Mouse (Mus musculus) G1E (cell line): Measurements from ENCODE around the gene 1810013L24Rik. TPM values are rescaled to one million over a fixed set of nuclear protein-coding genes. Genes with fewer than 3 reads are reported as not detected.

Experiments used
- ATAC-seq: 2 replicates; pipeline ENCODE4 v1.8.0; 2016; ENCODE audit warnings: mild to moderate bottlenecking; ENCODE audit not compliant: insufficient number of reproducible peaks, poor library complexity, low FRiP score, severe bottlenecking; ENCODE audit errors: extremely low read depth
- DNase-seq: peaks from one replicate; pipeline ENCODE4 v3.0.0; 2012; ENCODE audit warnings: low spot score
- H3K27me3 ChIP-seq: 2 replicates; pipeline ENCODE4 v1.6.1; 2012; ENCODE audit warnings: mild to moderate bottlenecking, low read length, inconsistent platforms; ENCODE audit not compliant: insufficient read depth
- H3K36me3 ChIP-seq: replicated peaks from 2 replicates; pipeline ENCODE3; 2012; ENCODE audit warnings: mild to moderate bottlenecking, inconsistent platforms
- H3K4me1 ChIP-seq: 2 replicates; pipeline ENCODE4 v1.6.1; 2012; ENCODE audit warnings: low read depth, low read length, inconsistent platforms, mixed read lengths; ENCODE audit not compliant: insufficient read depth
- H3K4me3 ChIP-seq: 2 replicates; pipeline ENCODE4 v1.5.1; 2012; ENCODE audit warnings: low read depth, mild to moderate bottlenecking, inconsistent platforms, low read length, moderate library complexity, mixed read lengths
- H3K9me3 ChIP-seq: replicated peaks from 2 replicates; pipeline ENCODE4 v1.6.1; 2012; ENCODE audit warnings: inconsistent platforms
- CTCF ChIP-seq: IDR thresholded peaks from 2 replicates; pipeline ENCODE4 v1.5.1; 2012; ENCODE audit warnings: low read depth, low read length, inconsistent platforms, mixed read lengths
- GATA1 ChIP-seq: IDR thresholded peaks from 2 replicates; pipeline ENCODE4 v1.6.1; 2012; ENCODE audit warnings: borderline replicate concordance, low read length, inconsistent platforms, mixed read lengths
- GATA2 ChIP-seq: IDR thresholded peaks from 2 replicates; pipeline ENCODE4 v1.6.1; 2012; ENCODE audit warnings: low read depth, low read length, inconsistent platforms, borderline replicate concordance
- POLR2AphosphoS5 ChIP-seq: IDR thresholded peaks from 2 replicates; pipeline ENCODE4 v1.6.1; 2012; ENCODE audit warnings: low read depth, low read length, inconsistent platforms; ENCODE audit not compliant: insufficient replicate concordance
- TAL1 ChIP-seq: conservative IDR thresholded peaks from 2 replicates; pipeline ENCODE4 v1.6.1; 2012; ENCODE audit warnings: low read depth, low read length, inconsistent platforms, mixed read lengths
- polyA plus RNA-seq: library from polyadenylated mRNA; stranded (reverse); fragments of >175 nt; gene quantifications from 2 replicates; pipeline ENCODE4 v1.2.3, GENCODE M21; 2012
- total RNA-seq, 2 experiments: library from RNA; stranded (forward) in 1 of 2; stranded (reverse) in 1 of 2; fragments of 200-1000 nt in 1 of 2; fragments of >200 nt in 1 of 2; fragmentation: Nextera tagmentation in 1 of 2; gene quantifications; 2 replicates each; pipeline ENCODE4 v1.2.3; 2014 to 2017

The 1810013L24Rik gene
- total and polyA plus RNA-seq, 3 experiments = 17.7 to 92.2 (median 58.1) TPM

DNA sequence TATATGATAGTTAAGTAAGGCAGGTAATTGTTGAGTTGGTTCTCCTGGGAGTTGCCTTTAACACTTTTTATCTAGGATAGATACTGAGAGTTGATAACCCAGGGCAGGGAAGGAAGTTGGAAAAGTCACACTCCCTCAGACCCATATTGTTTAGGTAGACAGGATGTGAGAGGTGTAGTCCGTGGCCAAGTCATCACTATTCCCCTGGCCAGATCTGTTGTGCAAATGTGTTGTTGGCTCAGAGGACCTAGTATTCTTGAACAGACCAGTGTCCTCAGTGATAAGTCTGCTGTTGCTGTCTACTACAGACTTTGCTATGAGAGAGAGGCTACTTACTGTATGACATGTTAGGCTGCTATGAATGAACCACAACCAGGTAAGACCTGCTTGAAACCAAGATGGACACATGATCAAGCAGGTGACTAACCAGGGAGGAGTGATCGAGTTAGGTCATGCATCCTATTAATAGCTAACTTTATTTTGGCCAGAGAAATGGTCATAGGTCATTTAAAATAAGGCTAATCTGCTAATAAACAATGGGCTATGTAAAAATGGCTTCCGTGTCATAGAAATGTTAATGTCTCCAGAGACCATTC, 13.8 kb downstream of the 1810013L24Rik start:
- H3K36me3 ChIP-seq = peaks cover 71% of the 10 kb centered on the region
- H3K4me3 ChIP-seq = no peak overlapping the region
- TF ChIP-seq GATA1 = no peak
- TF ChIP-seq POLR2AphosphoS5 = no peak
- TF ChIP-seq GATA2 = no peak
- TF ChIP-seq CTCF = no peak
- TF ChIP-seq TAL1 = no peak
- peaks cover 24% of the 10 kb centered on the region for H3K4me1 ChIP-seq
- no peaks in the 10 kb centered on the region for H3K9me3 ChIP-seq
- no peak for ATAC-seq
- no peak for DNase-seq
- no peaks in the 10 kb centered on the region for H3K27me3 ChIP-seq

- Histone ChIP-seq H3K27me3 (no peaks in the 10 kb centered on the region), H3K4me3 (no peak overlapping the region), H3K36me3 (peaks cover 68% of the 10 kb centered on the region), H3K4me1 (peaks cover 30% of the 10 kb centered on the region), H3K9me3 (no peaks in the 10 kb centered on the region)
- TF ChIP-seq CTCF = no peak
- TF ChIP-seq GATA2 = no peak
- no peak for TF ChIP-seq TAL1
- no peak for TF ChIP-seq GATA1
- TF ChIP-seq POLR2AphosphoS5 = no peak
- ATAC-seq (no peak), DNase-seq (no peak)
Observed at GRCm38 (mm10) chr16:8845986-8846385, 16.1 kb downstream of the 1810013L24Rik start.

DNA sequence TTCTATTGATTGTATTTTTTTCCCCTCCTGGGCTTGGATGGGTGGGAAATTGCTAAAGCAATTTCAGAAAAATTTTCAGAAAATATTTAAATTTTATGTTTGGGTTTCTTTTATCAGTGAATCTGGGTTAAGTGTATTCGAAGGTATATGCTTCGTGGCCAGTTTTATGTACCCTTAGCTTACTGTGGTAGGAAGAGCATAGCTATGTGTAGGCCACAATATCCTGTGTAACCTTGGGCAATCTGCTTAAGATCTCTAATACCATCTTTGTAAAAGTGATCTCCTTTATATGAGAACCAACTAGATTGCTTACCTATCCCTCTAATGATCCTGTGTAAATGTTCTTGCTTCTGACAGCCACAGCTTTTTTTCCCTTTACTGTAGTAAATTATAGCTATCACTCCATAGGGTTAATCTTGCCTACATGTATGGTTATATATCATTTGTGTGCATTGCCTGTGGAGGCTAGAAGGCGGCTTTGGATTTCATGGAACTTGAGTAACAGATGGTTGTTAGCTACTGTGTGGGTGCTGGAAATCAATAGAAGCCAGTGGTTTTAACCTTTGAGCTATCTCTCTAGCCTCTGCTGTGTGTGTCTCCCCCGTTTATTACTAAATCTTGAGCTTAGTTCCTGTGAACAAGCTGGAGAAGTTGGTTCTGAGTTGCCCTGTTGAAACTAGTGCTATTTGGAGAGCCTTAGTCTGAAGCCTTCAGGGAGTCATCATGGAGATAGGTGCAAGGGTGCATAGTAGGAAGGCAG, 18.6 kb downstream of the 1810013L24Rik start:
- H3K9me3 ChIP-seq = no peaks in the 10 kb centered on the region
- H3K27me3 ChIP-seq = no peaks in the 10 kb centered on the region
- no peak for TF ChIP-seq GATA2
- no peak for TF ChIP-seq GATA1
- no peak for TF ChIP-seq POLR2AphosphoS5
- no peak for TF ChIP-seq CTCF
- no peak for TF ChIP-seq TAL1
- H3K4me3 ChIP-seq = no peak overlapping the region
- ATAC-seq = no peak
- H3K36me3 ChIP-seq = peaks cover 69% of the 10 kb centered on the region
- DNase-seq = no peak
- peaks cover 29% of the 10 kb centered on the region for H3K4me1 ChIP-seq

GRCm38 (mm10) chr16:8849929-8850328, 20.0 kb downstream of the 1810013L24Rik start:
- TF ChIP-seq CTCF (no peak), POLR2AphosphoS5 (no peak), TAL1 (no peak), GATA1 (no peak), GATA2 (no peak)
- Histone ChIP-seq H3K36me3 (peaks cover 72% of the 10 kb centered on the region), H3K4me3 (no peak overlapping the region), H3K4me1 (peaks cover 30% of the 10 kb centered on the region), H3K9me3 (no peaks in the 10 kb centered on the region), H3K27me3 (no peaks in the 10 kb centered on the region)
- no peak for ATAC-seq
- no peak for DNase-seq

GRCm38 (mm10) chr16:8855143-8855542, 25.2 kb downstream of the 1810013L24Rik start:
- no peaks in the 10 kb centered on the region for H3K27me3 ChIP-seq
- peaks cover 5% of the 10 kb centered on the region for H3K4me1 ChIP-seq
- H3K4me3 ChIP-seq = no peak overlapping the region
- 0 out of 2 replicates have a peak, but pooled peaks have one; percentile 8 for ATAC-seq
- TF ChIP-seq GATA2 (no peak), CTCF (no peak), POLR2AphosphoS5 (no peak), TAL1 (no peak), GATA1 (no peak)
- peaks cover 91% of the 10 kb centered on the region for H3K36me3 ChIP-seq
- no peak for DNase-seq
- H3K9me3 ChIP-seq = no peaks in the 10 kb centered on the region

DNA sequence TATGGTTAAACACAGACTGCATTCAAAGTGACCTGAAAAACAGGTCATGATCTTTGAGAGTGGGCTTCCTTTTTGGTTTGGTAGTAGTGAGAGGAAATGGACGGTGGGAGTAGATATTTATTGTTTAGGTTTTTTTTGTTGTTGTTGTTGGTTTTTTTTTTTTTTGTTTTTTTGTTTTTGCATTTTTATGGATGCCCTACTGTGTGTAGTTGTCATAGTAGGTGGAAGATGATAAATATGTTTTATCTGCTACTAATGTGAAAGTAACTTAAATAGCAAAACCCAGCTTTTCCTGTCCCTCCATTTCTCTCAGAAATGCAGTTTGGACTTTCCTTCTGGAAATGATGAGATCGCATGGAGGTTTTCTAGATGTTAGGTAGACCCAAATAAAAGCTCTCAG, 26.9 kb downstream of the 1810013L24Rik start:
- no peaks in the 10 kb centered on the region for H3K9me3 ChIP-seq
- TF ChIP-seq GATA2 (no peak), POLR2AphosphoS5 (no peak), TAL1 (no peak), CTCF (no peak)
- no peaks in the 10 kb centered on the region for H3K27me3 ChIP-seq
- peaks cover 97% of the 10 kb centered on the region for H3K36me3 ChIP-seq
- H3K4me1 ChIP-seq = peaks cover 5% of the 10 kb centered on the region
- ATAC-seq = no peak
- no peak overlapping the region for H3K4me3 ChIP-seq
- no peak for DNase-seq
